Mouse (Mus musculus): ENCODE results near the gene Zfhx2. TPM values are rescaled to one million over a fixed set of nuclear protein-coding genes. Genes with fewer than 3 reads are reported as not detected.

Gene Zfhx2
- polyA plus RNA-seq, 1 experiment, result 18.1 TPM

- Histone ChIP-seq H3K4me1 (ENCODE audit: control insufficient read depth, insufficient read depth, low read length) (no peaks in the 10 kb centered on the region), H3K27me3 (ENCODE audit: control insufficient read depth, insufficient read depth, low read length, poor library complexity, severe bottlenecking) (no peaks in the 10 kb centered on the region), H3K9ac (ENCODE audit: low read depth, poor library complexity, severe bottlenecking) (no peak overlapping the region), H3K4me3 (ENCODE audit: low read depth, low read length) (no peak overlapping the region), H3K9me3 (replicated peaks; ENCODE audit: control insufficient read depth, insufficient read depth, low read length, poor library complexity, severe bottlenecking) (no peaks in the 10 kb centered on the region), H3K36me3 (ENCODE audit: control insufficient read depth, insufficient read depth, low read length, poor library complexity, severe bottlenecking) (no peaks in the 10 kb centered on the region), H3K27ac (ENCODE audit: insufficient read depth, low read length) (no peak overlapping the region)
- no peak for TF ChIP-seq POLR2A (IDR thresholded peaks at IDR 0.05; ENCODE audit: insufficient read depth, low read length)
These were observed 17.1 kb upstream of the Zfhx2 start for GRCm38 (mm10) chr14:55109048-55109873.

GRCm38 (mm10) chr14:55108202-55108870, 16.2 kb upstream of the Zfhx2 start:
- no peaks in the 10 kb centered on the region for H3K9me3 ChIP-seq (replicated peaks; ENCODE audit: control insufficient read depth, insufficient read depth, low read length, poor library complexity, severe bottlenecking)
- no peak for TF ChIP-seq CTCF (IDR thresholded peaks at IDR 0.05; ENCODE audit: low read depth, low read length)
- no peak for TF ChIP-seq POLR2A (IDR thresholded peaks at IDR 0.05; ENCODE audit: insufficient read depth, low read length)
- TF ChIP-seq EP300 (IDR thresholded peaks at IDR 0.05; ENCODE audit: insufficient read depth, low read depth, low read length), result no peak
- no peak overlapping the region for H3K27ac ChIP-seq (ENCODE audit: insufficient read depth, low read length)
- no peak overlapping the region for H3K4me3 ChIP-seq (ENCODE audit: low read depth, low read length)
- no peaks in the 10 kb centered on the region for H3K36me3 ChIP-seq (ENCODE audit: control insufficient read depth, insufficient read depth, low read length, poor library complexity, severe bottlenecking)
- no peak overlapping the region for H3K9ac ChIP-seq (ENCODE audit: low read depth, poor library complexity, severe bottlenecking)
- H3K4me1 ChIP-seq (ENCODE audit: control insufficient read depth, insufficient read depth, low read length), result no peaks in the 10 kb centered on the region
- H3K27me3 ChIP-seq (ENCODE audit: control insufficient read depth, insufficient read depth, low read length, poor library complexity, severe bottlenecking), result no peaks in the 10 kb centered on the region

- no peaks in the 10 kb centered on the region for H3K4me1 ChIP-seq (ENCODE audit: control insufficient read depth, insufficient read depth, low read length)
- H3K9ac ChIP-seq (ENCODE audit: low read depth, poor library complexity, severe bottlenecking), result no peak overlapping the region
- TF ChIP-seq CTCF (IDR thresholded peaks at IDR 0.05; ENCODE audit: low read depth, low read length) (no peak), POLR2A (IDR thresholded peaks at IDR 0.05; ENCODE audit: insufficient read depth, low read length) (no peak), EP300 (IDR thresholded peaks at IDR 0.05; ENCODE audit: insufficient read depth, low read depth, low read length) (no peak)
- H3K9me3 ChIP-seq (replicated peaks; ENCODE audit: control insufficient read depth, insufficient read depth, low read length, poor library complexity, severe bottlenecking), result no peaks in the 10 kb centered on the region
- H3K36me3 ChIP-seq (ENCODE audit: control insufficient read depth, insufficient read depth, low read length, poor library complexity, severe bottlenecking), result no peaks in the 10 kb centered on the region
- H3K27me3 ChIP-seq (ENCODE audit: control insufficient read depth, insufficient read depth, low read length, poor library complexity, severe bottlenecking), result no peaks in the 10 kb centered on the region
- no peak overlapping the region for H3K4me3 ChIP-seq (ENCODE audit: low read depth, low read length)
- H3K27ac ChIP-seq (ENCODE audit: insufficient read depth, low read length), result no peak overlapping the region
These were observed 14.9 kb upstream of the Zfhx2 start for GRCm38 (mm10) chr14:55106990-55107389.

GRCm38 (mm10) chr14:55105836-55106809, 14.0 kb upstream of the Zfhx2 start, which contains the start of gene Ap1g2:
Gene Ap1g2 (minus strand): TSS chr14:55106593.
- TF ChIP-seq POLR2A (IDR thresholded peaks at IDR 0.05; ENCODE audit: insufficient read depth, low read length), result peak; percentile 27
- TF ChIP-seq EP300 (IDR thresholded peaks at IDR 0.05; ENCODE audit: insufficient read depth, low read depth, low read length), result 0 out of 2 replicates have a peak, but pooled peaks have one; percentile 8
- TF ChIP-seq CTCF (IDR thresholded peaks at IDR 0.05; ENCODE audit: low read depth, low read length), result no peak

GRCm38 (mm10) chr14:55105386-55105785, 13.3 kb upstream of the Zfhx2 start:
- no peaks in the 10 kb centered on the region for H3K36me3 ChIP-seq (ENCODE audit: control insufficient read depth, insufficient read depth, low read length, poor library complexity, severe bottlenecking)
- H3K27me3 ChIP-seq (ENCODE audit: control insufficient read depth, insufficient read depth, low read length, poor library complexity, severe bottlenecking), result no peaks in the 10 kb centered on the region
- TF ChIP-seq POLR2A (IDR thresholded peaks at IDR 0.05; ENCODE audit: insufficient read depth, low read length), result no peak
- peak overlapping the region; percentile 79 for H3K9ac ChIP-seq (ENCODE audit: low read depth, poor library complexity, severe bottlenecking)
- H3K9me3 ChIP-seq (replicated peaks; ENCODE audit: control insufficient read depth, insufficient read depth, low read length, poor library complexity, severe bottlenecking), result no peaks in the 10 kb centered on the region
- no peaks in the 10 kb centered on the region for H3K4me1 ChIP-seq (ENCODE audit: control insufficient read depth, insufficient read depth, low read length)
- H3K27ac ChIP-seq (ENCODE audit: insufficient read depth, low read length), result no peak overlapping the region
- no peak overlapping the region for H3K4me3 ChIP-seq (ENCODE audit: low read depth, low read length)

More at GRCm38 (mm10) chr14:55105836-55106809, 14.0 kb upstream of the Zfhx2 start, which contains the start of gene Ap1g2:
- H3K9me3 ChIP-seq (replicated peaks; ENCODE audit: control insufficient read depth, insufficient read depth, low read length, poor library complexity, severe bottlenecking), result no peaks in the 10 kb centered on the region
- no peaks in the 10 kb centered on the region for H3K27me3 ChIP-seq (ENCODE audit: control insufficient read depth, insufficient read depth, low read length, poor library complexity, severe bottlenecking)
- H3K36me3 ChIP-seq (ENCODE audit: control insufficient read depth, insufficient read depth, low read length, poor library complexity, severe bottlenecking), result no peaks in the 10 kb centered on the region
- peak within 1 kb of the TSS; percentile 91 for H3K4me3 ChIP-seq (ENCODE audit: low read depth, low read length)
- peak within 1 kb of the TSS; percentile 67 for H3K27ac ChIP-seq (ENCODE audit: insufficient read depth, low read length)
- H3K4me1 ChIP-seq (ENCODE audit: control insufficient read depth, insufficient read depth, low read length), result no peaks in the 10 kb centered on the region
- H3K9ac ChIP-seq (ENCODE audit: low read depth, poor library complexity, severe bottlenecking), result peak within 1 kb of the TSS; percentile 79

Measured in ES-Bruce4 (cell line).